Mouse (Mus musculus): ENCODE results near the gene Gnb1. TPM values are rescaled to one million over a fixed set of nuclear protein-coding genes. Genes with fewer than 3 reads are reported as not detected.
A peak's percentile ranks its signal among the peaks of the same experiment; 100 is the strongest.

Gnb1 gene
- total RNA-seq, 2 experiments from 2014 or later, result 48.8 to 75.8 TPM

- intact Hi-C loops (cut with DNase I), result no loop called here
- H3K4me3 ChIP-seq, result no peak overlapping the region
- TF ChIP-seq CTCF (IDR thresholded peaks at IDR 0.05), result no peak
- no peak for DNase-seq
- H3K27ac ChIP-seq, result no peak overlapping the region
Measured at GRCm38 (mm10) chr4:155514810-155515209, 23.6 kb downstream of the Gnb1 start.

- DNase-seq, result no peak
- TF ChIP-seq CTCF (IDR thresholded peaks at IDR 0.05), result peak; percentile 29
- Histone ChIP-seq H3K4me3 (no peak overlapping the region), H3K27ac (no peak overlapping the region)
- intact Hi-C loops (cut with DNase I), result loop anchor here (2.0 kb wide), 1 partner anchor 21 kb away; no protein-coding TSS in a partner anchor
Measured at GRCm38 (mm10) chr4:155517948-155518517, 26.9 kb downstream of the Gnb1 start.

- H3K4me3 ChIP-seq, result no peak overlapping the region
- DNase-seq, result no peak
- H3K27ac ChIP-seq, result no peak overlapping the region
- TF ChIP-seq CTCF (IDR thresholded peaks at IDR 0.05), result no peak
- intact Hi-C loops (cut with DNase I), result no loop called here
Measured at GRCm38 (mm10) chr4:155522327-155522726, 31.2 kb downstream of the Gnb1 start.

GRCm38 (mm10) chr4:155525751-155526150 is 34.6 kb downstream of the Gnb1 start:
- intact Hi-C loops (cut with DNase I), result no loop called here
- TF ChIP-seq CTCF (IDR thresholded peaks at IDR 0.05), result no peak
- no peak overlapping the region for H3K4me3 ChIP-seq
- no peak overlapping the region for H3K27ac ChIP-seq
- no peak for DNase-seq

- no peak overlapping the region for H3K4me3 ChIP-seq
- intact Hi-C loops (cut with DNase I), result no loop called here
- TF ChIP-seq CTCF (IDR thresholded peaks at IDR 0.05), result no peak
- no peak overlapping the region for H3K27ac ChIP-seq
- DNase-seq, result no peak
Measured at GRCm38 (mm10) chr4:155529294-155529693, 38.1 kb downstream of the Gnb1 start.

GRCm38 (mm10) chr4:155549993-155550392 is 58.8 kb downstream of the Gnb1 start:
- no peak for TF ChIP-seq CTCF (IDR thresholded peaks at IDR 0.05)
- no peak overlapping the region for H3K27ac ChIP-seq
- DNase-seq, result no peak
- intact Hi-C loops (cut with DNase I), result no loop called here
- no peak overlapping the region for H3K4me3 ChIP-seq

GRCm38 (mm10) chr4:155550446-155550845 is 59.3 kb downstream of the Gnb1 start:
- Histone ChIP-seq H3K27ac (no peak overlapping the region), H3K4me3 (no peak overlapping the region)
- TF ChIP-seq CTCF (IDR thresholded peaks at IDR 0.05), result no peak
- DNase-seq, result no peak
- intact Hi-C loops (cut with DNase I), result no loop called here

GRCm38 (mm10) chr4:155551073-155551472 is 59.9 kb downstream of the Gnb1 start:
- Histone ChIP-seq H3K27ac (no peak overlapping the region), H3K4me3 (no peak overlapping the region)
- no peak for TF ChIP-seq CTCF (IDR thresholded peaks at IDR 0.05)
- intact Hi-C loops (cut with DNase I), result no loop called here
- no peak for DNase-seq

GRCm38 (mm10) chr4:155552917-155553532 is 61.9 kb downstream of the Gnb1 start:
- no peak for TF ChIP-seq CTCF (IDR thresholded peaks at IDR 0.05)
- Histone ChIP-seq H3K27ac (peak overlapping the region; percentile 46; the same call in 1 of the 2 replicates), H3K4me3 (no peak overlapping the region)
- intact Hi-C loops (cut with DNase I), result no loop called here
- DNase-seq, result no peak

- no peak for DNase-seq
- TF ChIP-seq CTCF (IDR thresholded peaks at IDR 0.05), result no peak
- intact Hi-C loops (cut with DNase I), result no loop called here
- Histone ChIP-seq H3K27ac (no peak overlapping the region), H3K4me3 (no peak overlapping the region)
Measured at GRCm38 (mm10) chr4:155554880-155555279, 63.7 kb downstream of the Gnb1 start.

- intact Hi-C loops (cut with DNase I), result no loop called here
- DNase-seq, result no peak
- H3K4me3 ChIP-seq, result no peak overlapping the region
Measured at GRCm38 (mm10) chr4:155555464-155555863, 64.3 kb downstream of the Gnb1 start.

GRCm38 (mm10) chr4:155559454-155559853 is 68.3 kb downstream of the Gnb1 start:
- TF ChIP-seq CTCF (IDR thresholded peaks at IDR 0.05), result no peak
- DNase-seq, result no peak
- peak overlapping the region; percentile 48 for H3K27ac ChIP-seq
- no peak overlapping the region for H3K4me3 ChIP-seq
- intact Hi-C loops (cut with DNase I), result no loop called here

More at GRCm38 (mm10) chr4:155555464-155555863, 64.3 kb downstream of the Gnb1 start:
- no peak for TF ChIP-seq CTCF (IDR thresholded peaks at IDR 0.05)
- no peak overlapping the region for H3K27ac ChIP-seq

- TF ChIP-seq CTCF (IDR thresholded peaks at IDR 0.05), result no peak
- intact Hi-C loops (cut with DNase I), result loop anchor here (2.0 kb wide), 1 partner anchor 68 kb away; no protein-coding TSS in a partner anchor
- H3K27ac ChIP-seq, result peak overlapping the region; percentile 96; the same call in 1 of the 2 replicates
- H3K4me3 ChIP-seq, result no peak overlapping the region
- no peak for DNase-seq
Measured at GRCm38 (mm10) chr4:155560932-155561331, 69.8 kb downstream of the Gnb1 start.

Data from gastrocnemius, adult 2 months (tissue).